Mouse (Mus musculus): ENCODE measurements around the gene Slco1a4. TPM values are rescaled to one million over a fixed set of nuclear protein-coding genes. Genes with fewer than 3 reads are reported as not detected.

Slco1a4 gene
- under 1 TPM in 1 of 2 experiments, not detected in 1; 0.04 TPM for polyA plus RNA-seq (2012; fragmentation: generic; extraction: Trizol)

GRCm38 (mm10) chr6:141856085-141856484 is at the start of gene Slco1a4:
Slco1a4 (minus strand) TSS chr6:141856199.

GRCm38 (mm10) chr6:141773710-141774109 is 82.3 kb downstream of the Slco1a4 start, which contains the start of gene Gm5724:
Gm5724 (minus strand) TSS chr6:141773810.

Other genes with a start within 250 kb of the Slco1a4 start
- not detected for gene Slco1b2, start 226.7 kb downstream of the Slco1a4 start, polyA plus RNA-seq (2012; fragmentation: generic; extraction: Trizol)
- not detected for gene Gm5724, start 82.4 kb downstream of the Slco1a4 start, polyA plus RNA-seq (2012; fragmentation: generic; extraction: Trizol)
- not detected for gene Slco1a1, start 90.8 kb upstream of the Slco1a4 start, polyA plus RNA-seq (2012; fragmentation: generic; extraction: Trizol)
- not detected for gene Gm6614, start 155.2 kb upstream of the Slco1a4 start, polyA plus RNA-seq (2012; fragmentation: generic; extraction: Trizol)